Mouse (Mus musculus) liver, embryonic 14.5 days (tissue): ENCODE results near the gene Hmg20b. TPM values are rescaled to one million over a fixed set of nuclear protein-coding genes. Genes with fewer than 3 reads are reported as not detected.
A peak's percentile ranks its signal among the peaks of the same experiment; 100 is the strongest.

ENCODE experiments used
- ATAC-seq: fragments of 200-750 bp; cut with Nextera tagmentation; 2 replicates; pipeline ENCODE4 v1.8.0; 2017; ENCODE audit warnings: moderate number of reproducible peaks, mild to moderate bottlenecking, moderate library complexity; ENCODE audit not compliant: insufficient read depth
- DNase-seq, 3 experiments: peaks; one replicate each; pipeline ENCODE4 v3.0.0-alpha.2; 2012 to 2013; ENCODE audit warnings: low read depth in 3 of 3, low spot score in 3 of 3
- H3K27ac ChIP-seq: fragments of 300-500 bp; sonication (generic); 2 replicates; pipeline ENCODE4 v1.5.1; 2014; ENCODE audit warnings: moderate library complexity, mild to moderate bottlenecking, control low read depth, inconsistent platforms
- H3K27me3 ChIP-seq: fragments of 300-500 bp; sonication (generic); 2 replicates; pipeline ENCODE4 v1.6.1; 2014; ENCODE audit warnings: mild to moderate bottlenecking, low read length, moderate library complexity; ENCODE audit not compliant: control insufficient read depth, insufficient read depth
- H3K36me3 ChIP-seq: fragments of 300-500 bp; sonication (generic); replicated peaks from 2 replicates; pipeline ENCODE4 v1.6.1; 2014; ENCODE audit warnings: low read depth; ENCODE audit not compliant: control insufficient read depth, insufficient read depth
- H3K4me1 ChIP-seq, 2 experiments: fragments of 200-500 bp in 1 of 2; fragments of 300-500 bp in 1 of 2; sonication (generic) in 1 of 2; replicated peaks; 2 replicates each; pipeline ENCODE4 v1.6.1; 2012 to 2014; ENCODE audit warnings: antibody characterized with exemption in 1 of 2, inconsistent platforms in 1 of 2, low read length in 1 of 2; ENCODE audit not compliant: control insufficient read depth in 2 of 2, insufficient read depth in 2 of 2
- H3K4me2 ChIP-seq: fragments of 300-500 bp; sonication (generic); 2 replicates; pipeline ENCODE4 v1.6.1; 2014; ENCODE audit warnings: low read depth, mild to moderate bottlenecking, control low read depth, moderate library complexity
- H3K4me3 ChIP-seq, 2 experiments: fragments of 200-500 bp in 1 of 2; fragments of 300-500 bp in 1 of 2; sonication (generic) in 1 of 2; 2 replicates each; pipeline ENCODE4 v1.5.1; 2012 to 2014; ENCODE audit warnings: low read depth in 2 of 2, low read length in 2 of 2, mild to moderate bottlenecking in 2 of 2, control low read depth in 1 of 2, inconsistent platforms in 1 of 2, moderate library complexity in 1 of 2; ENCODE audit not compliant: insufficient read depth in 1 of 2
- H3K9ac ChIP-seq: fragments of 300-500 bp; sonication (generic); replicated peaks from 2 replicates; pipeline ENCODE4 v1.6.1; 2014; ENCODE audit warnings: mild to moderate bottlenecking, control low read depth, moderate library complexity
- H3K9me3 ChIP-seq: fragments of 300-500 bp; sonication (generic); 2 replicates; pipeline ENCODE4 v1.6.1; 2016; ENCODE audit warnings: low read length, mixed read lengths; ENCODE audit not compliant: control insufficient read depth
- CTCF ChIP-seq: IDR thresholded peaks from 2 replicates; pipeline ENCODE4 v1.5.1; 2016; ENCODE audit warnings: antibody characterized with exemption, low read depth, control low read depth
- EP300 ChIP-seq: IDR thresholded peaks from 2 replicates; pipeline ENCODE4 v1.6.1; 2016; ENCODE audit warnings: antibody characterized with exemption, low read depth
- WGBS: fragments of 180-500 bp; shearing (Covaris S2); extraction: QIAGEN DNeasy Blood & Tissue Kit; methylation state at CpG from one replicate; pipeline ENCODE4 v1.1.7; 2014; ENCODE audit not compliant: insufficient replicate concordance; 5-methylcytosine and 5-hydroxymethylcytosine counted together
- polyA plus RNA-seq, 2 experiments: library from polyadenylated mRNA; depleted of rRNA in 1 of 2; stranded (reverse) in 1 of 2; unstranded in 1 of 2; fragments of >200 nt; fragmentation: Nextera tagmentation in 1 of 2; extraction: Ambion mirVana in 1 of 2; gene quantifications; 2 replicates each; pipeline versions ENCODE4 v1.2.1 to v1.2.3; 2012 to 2014

Hmg20b gene
- polyA plus RNA-seq, 2 experiments: 20.3 to 24.9 TPM

GRCm38 (mm10) chr10:81316338-81317060, 33.8 kb downstream of the Hmg20b start:
- Histone ChIP-seq H3K27me3 (no peaks in the 10 kb centered on the region), H3K4me3 (no peak overlapping the region), H3K9me3 (no peaks in the 10 kb centered on the region), H3K9ac (no peak overlapping the region), H3K27ac (no peak overlapping the region), H3K4me2 (peak overlapping the region; percentile 61), H3K36me3 (peaks cover 9% of the 10 kb centered on the region), H3K4me1 (peaks cover 10 to 11% of the 10 kb centered on the region in 2 experiments)
- TF ChIP-seq CTCF (peak; percentile 65), EP300 (no peak)
- WGBS: 63% methylated on average over 16 of the region's 16 CpGs
- DNase-seq (no peak), ATAC-seq (no peak)

GRCm38 (mm10) chr10:81315587-81315986, 34.7 kb downstream of the Hmg20b start:
- Histone ChIP-seq H3K36me3 (peaks cover 10% of the 10 kb centered on the region), H3K9me3 (no peaks in the 10 kb centered on the region), H3K4me2 (no peak overlapping the region), H3K4me3 (no peak overlapping the region), H3K4me1 (peaks cover 10 to 11% of the 10 kb centered on the region in 2 experiments), H3K9ac (no peak overlapping the region), H3K27me3 (no peaks in the 10 kb centered on the region), H3K27ac (no peak overlapping the region)
- 84% methylated on average over 16 of the region's 16 CpGs for WGBS
- DNase-seq (no peak), ATAC-seq (no peak)
- TF ChIP-seq CTCF (no peak), EP300 (no peak)

GRCm38 (mm10) chr10:81314201-81314600, 36.1 kb downstream of the Hmg20b start:
- ATAC-seq: no peak
- no peak overlapping the region for H3K4me2 ChIP-seq
- DNase-seq: no peak
- H3K36me3 ChIP-seq: peaks cover 13% of the 10 kb centered on the region
- WGBS: 72% methylated on average over 7 of the region's 7 CpGs
- H3K4me3 ChIP-seq: no peak overlapping the region
- no peak overlapping the region for H3K9ac ChIP-seq
- no peak for TF ChIP-seq CTCF
- no peak for TF ChIP-seq EP300
- no peaks in the 10 kb centered on the region for H3K9me3 ChIP-seq
- H3K4me1 ChIP-seq: peaks cover 1 to 5% of the 10 kb centered on the region in 2 experiments; a peak in 3 of 4 replicates
- H3K27ac ChIP-seq: no peak overlapping the region
- no peaks in the 10 kb centered on the region for H3K27me3 ChIP-seq

- DNase-seq (no peak), ATAC-seq (no peak)
- no peak overlapping the region for H3K27ac ChIP-seq
- H3K4me2 ChIP-seq: no peak overlapping the region
- 83% methylated on average over 13 of the region's 13 CpGs for WGBS
- H3K9me3 ChIP-seq: no peaks in the 10 kb centered on the region
- H3K27me3 ChIP-seq: no peaks in the 10 kb centered on the region
- H3K4me1 ChIP-seq: peaks cover 1 to 4% of the 10 kb centered on the region in 2 experiments; a peak in 2 of 4 replicates
- H3K9ac ChIP-seq: no peak overlapping the region
- H3K4me3 ChIP-seq: no peak overlapping the region
- TF ChIP-seq EP300: no peak
- no peak for TF ChIP-seq CTCF
- peaks cover 13% of the 10 kb centered on the region for H3K36me3 ChIP-seq
These were observed 36.7 kb downstream of the Hmg20b start for GRCm38 (mm10) chr10:81313581-81313980.

- Histone ChIP-seq H3K36me3 (peaks cover 19% of the 10 kb centered on the region), H3K9ac (no peak overlapping the region), H3K4me3 (no peak overlapping the region), H3K9me3 (no peaks in the 10 kb centered on the region), H3K4me2 (no peak overlapping the region), H3K27me3 (no peaks in the 10 kb centered on the region), H3K4me1 (no peaks in the 10 kb centered on the region), H3K27ac (no peak overlapping the region)
- DNase-seq (no peak), ATAC-seq (no peak)
- TF ChIP-seq EP300 (no peak), CTCF (no peak)
- 81% methylated on average over 5 of the region's 5 CpGs for WGBS
These were observed 40.7 kb downstream of the Hmg20b start for GRCm38 (mm10) chr10:81309571-81309970.
